Mouse (Mus musculus) ES-Bruce4 (cell line): ENCODE results near the gene Tex264.

Experiments
- CTCF ChIP-seq: IDR thresholded peaks from one replicate; pipeline ENCODE4 v1.8.1; 2011; ENCODE audit warnings: low read depth, low read length
- EP300 ChIP-seq: IDR thresholded peaks from 2 replicates; pipeline ENCODE4 v1.6.1; 2011; ENCODE audit warnings: low read depth, low read length; ENCODE audit not compliant: insufficient read depth
- POLR2A ChIP-seq: IDR thresholded peaks from one replicate; pipeline ENCODE4 v1.8.1; 2011; ENCODE audit warnings: low read length; ENCODE audit not compliant: insufficient read depth

DNA sequence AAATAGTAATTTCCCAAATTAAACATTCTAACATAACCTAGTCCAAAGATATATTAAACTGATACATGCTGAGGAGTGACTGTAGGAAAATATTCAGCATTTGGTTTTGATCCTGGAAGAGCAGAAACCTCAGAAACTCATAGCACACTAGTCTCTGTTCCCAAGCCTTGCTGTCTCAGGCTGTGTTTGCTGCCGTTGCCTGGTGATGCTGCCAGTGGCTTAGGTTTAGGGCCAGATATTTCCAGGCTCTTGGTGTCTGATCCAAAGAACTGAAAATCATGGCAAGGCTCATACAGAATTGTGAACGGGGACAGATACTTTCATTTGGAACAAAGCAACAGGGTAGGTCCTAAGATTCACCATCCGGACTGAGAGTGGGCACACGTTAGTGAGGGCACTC lies 75.0 kb downstream of the Tex264 start:
- TF ChIP-seq CTCF (no peak), POLR2A (no peak), EP300 (no peak)
